Mouse (Mus musculus): ENCODE data around the gene Man2a1.

DNA sequence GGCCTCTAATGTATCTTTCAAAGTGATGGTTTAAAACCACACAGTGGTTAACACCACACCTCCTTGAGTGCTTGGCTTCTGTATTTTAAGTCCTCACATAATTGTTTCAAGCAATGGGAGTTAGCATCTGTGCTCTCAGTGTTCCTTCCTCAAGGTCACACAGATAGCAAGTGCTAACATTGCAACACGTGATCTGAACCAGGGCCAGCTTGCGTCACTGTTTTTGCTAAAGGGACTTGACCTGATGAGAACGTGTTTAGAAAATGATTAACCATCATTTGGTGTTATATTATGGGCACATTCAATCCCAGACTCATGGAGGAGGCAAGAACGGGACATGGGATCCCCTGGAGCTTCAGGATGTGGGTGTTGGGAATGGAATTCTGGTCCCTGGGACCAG is 17.3 kb downstream of the Man2a1 start:
- TF ChIP-seq CTCF (IDR thresholded peaks at IDR 0.05; ENCODE audit: low read depth) = no peak
- TF ChIP-seq EP300 (IDR thresholded peaks at IDR 0.05; ENCODE audit: low read depth) = peak; percentile 85

Measured in liver, postnatal 0 days (tissue).